ENCODE assay signal across 8 mouse cellular contexts in genomic region chr12:98779148-98779547, GRCm38 (mm10). TPM values are rescaled to one million over a fixed set of nuclear protein-coding genes. Genes with fewer than 3 reads are reported as not detected.
DNase-seq lines count a peak whose midpoint lies in the region; TF ChIP-seq lines count a peak whose summit lies in the region.

No protein-coding gene starts in this region.

- intact Hi-C loops in left cerebral cortex, postnatal 36 days (cut with DNase I), result no loop called here

- no peak for TF ChIP-seq POLR2A in brain, embryonic 14.5 days (IDR thresholded peaks at IDR 0.05; ENCODE audit: borderline replicate concordance, extremely low read depth, insufficient read depth, insufficient read length, poor library complexity, severe bottlenecking)

- TF ChIP-seq CTCF in brain, embryonic 14.5 days (IDR thresholded peaks at IDR 0.05; ENCODE audit: borderline replicate concordance, extremely low read depth, insufficient read depth, insufficient read length), result peak; percentile 64; the same call in 1 of the 2 replicates

- DNase-seq in cerebellum, adult 18-20 months, result peak; percentile 36 to 48
- DNase-seq in cerebellum, adult 9-11 months, result no peak
- peak; percentile 33 for DNase-seq in left cerebral cortex, adult 11 months (ENCODE audit: low spot score)
- no peak for DNase-seq in left cerebral cortex, postnatal 36 days (ENCODE audit: low spot score in 2 of 2)
- peak; percentile 58 for DNase-seq in brain, embryonic 14.5 days (ENCODE audit: low read depth)
- DNase-seq in kidney, postnatal 4 days, result peak; percentile 15 to 28
- DNase-seq in right cerebral cortex, postnatal 25 days, result peak; percentile 28
- no peak for DNase-seq in yolk sac, embryonic 10.5 days (ENCODE audit: low spot score)

RNA-seq across cellular contexts. Expression of gene Zc3h14, which starts 32.4 kb away (rescaled TPM):
- total RNA-seq in left cerebral cortex, postnatal 36 days (2021), result 100 to 1,000 TPM in 1 of 2 experiments, 10 to 100 TPM in 1; 89.0 to 100 TPM
- 135 and 138 TPM in 2 replicates for polyA plus RNA-seq in brain, embryonic 14.5 days (2012; rRNA removed)

RNA-seq across cellular contexts. Expression of gene Ptpn21, which starts 41.9 kb away (rescaled TPM):
- total RNA-seq in left cerebral cortex, postnatal 36 days (2021), result 10 to 100 TPM; 10.2 to 11.6 TPM
- polyA plus RNA-seq in brain, embryonic 14.5 days (2012; rRNA removed), result 7.1 and 7.9 TPM in 2 replicates

Comparison
In these comparisons a context has a peak if more than half of its experiments do, and no peak if none do; other contexts are left out.
1. DNase-seq: peak in cerebellum, adult 18-20 months (2 of 2), left cerebral cortex, adult 11 months (single experiment), brain, embryonic 14.5 days (single experiment), kidney, postnatal 4 days (2 of 2) and right cerebral cortex, postnatal 25 days (single experiment); none in cerebellum, adult 9-11 months (single experiment), left cerebral cortex, postnatal 36 days (0 of 2) and yolk sac, embryonic 10.5 days (single experiment).